In the genomic region with DNA sequence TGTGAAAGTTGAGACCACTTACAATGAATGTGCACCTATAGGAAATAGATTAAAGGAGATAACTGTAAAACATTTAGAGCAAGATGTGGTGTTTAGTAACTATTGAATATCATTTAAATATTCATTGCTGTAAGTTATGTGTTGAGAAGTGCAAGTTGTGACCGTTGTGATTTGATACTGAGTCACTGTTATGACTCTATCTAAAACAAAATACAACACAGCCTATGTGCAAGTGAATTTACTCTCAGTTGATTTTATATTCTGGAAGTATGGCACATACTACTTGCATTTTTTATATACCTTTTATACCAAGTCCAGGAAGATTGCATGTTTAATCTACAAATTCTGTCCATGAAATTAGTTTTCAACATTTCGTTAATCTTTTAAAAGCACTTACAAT, we compare ENCODE assay signal across 25 mouse cellular contexts.
"Had no signal": no experiment of that assay in that cellular context is flagged by ENCODE, and none has a peak within 500 bp of the region (broad histone marks: within the 10 kb centered on the region; RNA-seq: fewer than 3 reads in every experiment).

No protein-coding gene starts in this region.

- H3K4me2 ChIP-seq: heart, embryonic 11.5 days; heart, embryonic 13.5 days; heart, embryonic 15.5 days; hindbrain, embryonic 13.5 days; kidney, embryonic 15.5 days; limb, embryonic 13.5 days; limb, embryonic 15.5 days; liver, embryonic 12.5 days had no signal

- H3K27ac ChIP-seq: heart, adult 2 months; heart, embryonic 13.5 days; heart, embryonic 15.5 days; hindbrain, embryonic 13.5 days; hindbrain, postnatal 0 days; kidney, embryonic 15.5 days; kidney, postnatal 0 days; limb, embryonic 13.5 days; limb, embryonic 15.5 days; liver, embryonic 12.5 days had no signal

- H3K4me3 ChIP-seq: heart, adult 2 months; heart, embryonic 13.5 days; heart, embryonic 15.5 days; hindbrain, embryonic 13.5 days; kidney, embryonic 15.5 days; limb, embryonic 13.5 days; limb, embryonic 15.5 days; liver, embryonic 12.5 days had no signal

- H3K9ac ChIP-seq: heart, embryonic 13.5 days; heart, embryonic 15.5 days; hindbrain, embryonic 13.5 days; kidney, embryonic 15.5 days; limb, embryonic 13.5 days; limb, embryonic 15.5 days; liver, embryonic 12.5 days had no signal

- DNase-seq: gastrocnemius, postnatal 14 days; gastrocnemius, postnatal 36 days; heart, adult 11 months; heart, adult 2 months; heart, postnatal 14 days; heart, postnatal 36 days; kidney, adult 11 months; kidney, adult 2 months; kidney, adult 9 months; kidney, postnatal 14 days; kidney, postnatal 36 days; layer of hippocampus, adult 9-11 months; layer of hippocampus, postnatal 36 days; left cerebral cortex, postnatal 4 days had no signal

- H3K9me3 ChIP-seq: heart, embryonic 13.5 days; heart, embryonic 15.5 days; hindbrain, embryonic 13.5 days; kidney, embryonic 15.5 days; limb, embryonic 13.5 days; limb, embryonic 15.5 days; liver, embryonic 12.5 days had no signal

- H3K27me3 ChIP-seq: heart, embryonic 13.5 days; heart, embryonic 15.5 days; hindbrain, embryonic 13.5 days; kidney, embryonic 15.5 days; limb, embryonic 13.5 days; limb, embryonic 15.5 days; liver, embryonic 12.5 days had no signal

- H3K36me3 ChIP-seq: heart, embryonic 13.5 days; heart, embryonic 15.5 days; hindbrain, embryonic 13.5 days; kidney, embryonic 15.5 days; limb, embryonic 13.5 days; limb, embryonic 15.5 days; liver, embryonic 12.5 days had no signal

- H3K4me1 ChIP-seq: heart, embryonic 13.5 days; heart, embryonic 15.5 days; hindbrain, embryonic 13.5 days; kidney, embryonic 15.5 days; limb, embryonic 13.5 days; limb, embryonic 15.5 days; liver, embryonic 12.5 days had no signal

- ATAC-seq: hindbrain, postnatal 0 days; intestine, embryonic 16.5 days; liver, embryonic 12.5 days had no signal
